Mouse (Mus musculus): Measurements from ENCODE around the gene Tle1. TPM values are rescaled to one million over a fixed set of nuclear protein-coding genes. Genes with fewer than 3 reads are reported as not detected.

The Tle1 gene
- 31.4 and 31.8 TPM in 2 replicates for polyA plus RNA-seq (2014; fragmentation: Nextera tagmentation; extraction: Ambion mirVana)

- H3K9me3 ChIP-seq (ENCODE audit: control insufficient read depth, low read length): no peaks in the 10 kb centered on the region
- ATAC-seq (ENCODE audit: insufficient number of reproducible peaks, low FRiP score, low TSS enrichment, low read depth) (peak; percentile 96), DNase-seq (ENCODE audit: low spot score) (peak; percentile 98)
- peak within 1 kb of the TSS; percentile 86 for H3K4me3 ChIP-seq (ENCODE audit: low read depth, low read length)
- H3K4me1 ChIP-seq (ENCODE audit: control insufficient read depth, insufficient read depth, low read length): peaks cover 18% of the 10 kb centered on the region
- H3K9ac ChIP-seq (ENCODE audit: low read length): peak within 1 kb of the TSS; percentile 89
- peak within 1 kb of the TSS; percentile 93 for H3K27ac ChIP-seq (replicated peaks; ENCODE audit: low read depth, low read length)
- H3K4me2 ChIP-seq (ENCODE audit: low read depth, severe bottlenecking): peak within 1 kb of the TSS; percentile 67
- under 1% methylated on average over 107 of the region's 107 CpGs for WGBS
- no peaks in the 10 kb centered on the region for H3K27me3 ChIP-seq (ENCODE audit: control insufficient read depth, insufficient read depth, low read length)
- no peaks in the 10 kb centered on the region for H3K36me3 ChIP-seq (ENCODE audit: control insufficient read depth, insufficient read depth, low read length)
Observed at GRCm38 (mm10) chr4:72200559-72201409, at the start of gene Tle1. TSS of gene Tle1 (minus strand) at chr4:72200919.

- no peak for ATAC-seq (ENCODE audit: insufficient number of reproducible peaks, low FRiP score, low TSS enrichment, low read depth)
- H3K27ac ChIP-seq (replicated peaks; ENCODE audit: low read depth, low read length): no peak overlapping the region
Observed at GRCm38 (mm10) chr4:72233584-72234219, 33.0 kb upstream of the Tle1 start.

GRCm38 (mm10) chr4:72232206-72232605 is 31.5 kb upstream of the Tle1 start:
- no peaks in the 10 kb centered on the region for H3K27me3 ChIP-seq (ENCODE audit: control insufficient read depth, insufficient read depth, low read length)
- H3K4me2 ChIP-seq (ENCODE audit: low read depth, severe bottlenecking): no peak overlapping the region
- ATAC-seq (ENCODE audit: insufficient number of reproducible peaks, low FRiP score, low TSS enrichment, low read depth) (no peak), DNase-seq (ENCODE audit: low spot score) (no peak)
- no peaks in the 10 kb centered on the region for H3K9me3 ChIP-seq (ENCODE audit: control insufficient read depth, low read length)
- WGBS: 81% methylated on average over 3 of the region's 3 CpGs
- H3K9ac ChIP-seq (ENCODE audit: low read length): no peak overlapping the region
- H3K36me3 ChIP-seq (ENCODE audit: control insufficient read depth, insufficient read depth, low read length): no peaks in the 10 kb centered on the region
- no peaks in the 10 kb centered on the region for H3K4me1 ChIP-seq (ENCODE audit: control insufficient read depth, insufficient read depth, low read length)
- no peak overlapping the region for H3K4me3 ChIP-seq (ENCODE audit: low read depth, low read length)
- H3K27ac ChIP-seq (replicated peaks; ENCODE audit: low read depth, low read length): no peak overlapping the region

More at GRCm38 (mm10) chr4:72233584-72234219, 33.0 kb upstream of the Tle1 start:
- no peak overlapping the region for H3K9ac ChIP-seq (ENCODE audit: low read length)
- no peak overlapping the region for H3K4me2 ChIP-seq (ENCODE audit: low read depth, severe bottlenecking)
- 63% methylated on average over 4 of the region's 4 CpGs for WGBS
- H3K4me3 ChIP-seq (ENCODE audit: low read depth, low read length): no peak overlapping the region
- H3K36me3 ChIP-seq (ENCODE audit: control insufficient read depth, insufficient read depth, low read length): no peaks in the 10 kb centered on the region
- H3K4me1 ChIP-seq (ENCODE audit: control insufficient read depth, insufficient read depth, low read length): no peaks in the 10 kb centered on the region
- H3K27me3 ChIP-seq (ENCODE audit: control insufficient read depth, insufficient read depth, low read length): no peaks in the 10 kb centered on the region
- no peaks in the 10 kb centered on the region for H3K9me3 ChIP-seq (ENCODE audit: control insufficient read depth, low read length)
- no peak for DNase-seq (ENCODE audit: low spot score)

- DNase-seq (ENCODE audit: low spot score) (no peak), ATAC-seq (ENCODE audit: insufficient number of reproducible peaks, low FRiP score, low TSS enrichment, low read depth) (no peak)
- Histone ChIP-seq H3K4me3 (ENCODE audit: low read depth, low read length) (no peak overlapping the region), H3K4me1 (ENCODE audit: control insufficient read depth, insufficient read depth, low read length) (no peaks in the 10 kb centered on the region), H3K36me3 (ENCODE audit: control insufficient read depth, insufficient read depth, low read length) (no peaks in the 10 kb centered on the region), H3K27ac (replicated peaks; ENCODE audit: low read depth, low read length) (no peak overlapping the region), H3K4me2 (ENCODE audit: low read depth, severe bottlenecking) (no peak overlapping the region), H3K9me3 (ENCODE audit: control insufficient read depth, low read length) (no peaks in the 10 kb centered on the region), H3K9ac (ENCODE audit: low read length) (no peak overlapping the region), H3K27me3 (ENCODE audit: control insufficient read depth, insufficient read depth, low read length) (no peaks in the 10 kb centered on the region)
Observed at GRCm38 (mm10) chr4:72230832-72231231, 30.1 kb upstream of the Tle1 start.

- Histone ChIP-seq H3K9ac (ENCODE audit: low read length) (no peak overlapping the region), H3K27ac (replicated peaks; ENCODE audit: low read depth, low read length) (no peak overlapping the region), H3K9me3 (ENCODE audit: control insufficient read depth, low read length) (no peaks in the 10 kb centered on the region), H3K4me3 (ENCODE audit: low read depth, low read length) (no peak overlapping the region), H3K4me1 (ENCODE audit: control insufficient read depth, insufficient read depth, low read length) (no peaks in the 10 kb centered on the region), H3K27me3 (ENCODE audit: control insufficient read depth, insufficient read depth, low read length) (no peaks in the 10 kb centered on the region), H3K36me3 (ENCODE audit: control insufficient read depth, insufficient read depth, low read length) (no peaks in the 10 kb centered on the region), H3K4me2 (ENCODE audit: low read depth, severe bottlenecking) (no peak overlapping the region)
- DNase-seq (ENCODE audit: low spot score) (no peak), ATAC-seq (ENCODE audit: insufficient number of reproducible peaks, low FRiP score, low TSS enrichment, low read depth) (no peak)
- WGBS: 95% methylated on average over 3 of the region's 3 CpGs
Observed at GRCm38 (mm10) chr4:72221629-72222028, 20.9 kb upstream of the Tle1 start.

- DNase-seq (ENCODE audit: low spot score) (peak; percentile 57), ATAC-seq (ENCODE audit: insufficient number of reproducible peaks, low FRiP score, low TSS enrichment, low read depth) (no peak)
- Histone ChIP-seq H3K4me3 (ENCODE audit: low read depth, low read length) (no peak overlapping the region; the same call in 1 of the 2 replicates), H3K36me3 (ENCODE audit: control insufficient read depth, insufficient read depth, low read length) (no peaks in the 10 kb centered on the region), H3K4me1 (ENCODE audit: control insufficient read depth, insufficient read depth, low read length) (peaks cover 7% of the 10 kb centered on the region; the same call in 1 of the 2 replicates), H3K4me2 (ENCODE audit: low read depth, severe bottlenecking) (peak overlapping the region; percentile 51; the same call in 1 of the 2 replicates), H3K27ac (replicated peaks; ENCODE audit: low read depth, low read length) (no peak overlapping the region), H3K27me3 (ENCODE audit: control insufficient read depth, insufficient read depth, low read length) (no peaks in the 10 kb centered on the region), H3K9ac (ENCODE audit: low read length) (no peak overlapping the region), H3K9me3 (ENCODE audit: control insufficient read depth, low read length) (no peaks in the 10 kb centered on the region)
- WGBS: 4% methylated on average over 6 of the region's 6 CpGs
Observed at GRCm38 (mm10) chr4:72204420-72205045, 3.8 kb upstream of the Tle1 start.

GRCm38 (mm10) chr4:72201521-72201991 is 837 bp upstream of the Tle1 start:
- Histone ChIP-seq H3K9me3 (ENCODE audit: control insufficient read depth, low read length) (no peaks in the 10 kb centered on the region), H3K27ac (replicated peaks; ENCODE audit: low read depth, low read length) (peak overlapping the region; percentile 85), H3K27me3 (ENCODE audit: control insufficient read depth, insufficient read depth, low read length) (no peaks in the 10 kb centered on the region), H3K36me3 (ENCODE audit: control insufficient read depth, insufficient read depth, low read length) (no peaks in the 10 kb centered on the region), H3K4me2 (ENCODE audit: low read depth, severe bottlenecking) (peak overlapping the region; percentile 67), H3K4me3 (ENCODE audit: low read depth, low read length) (peak overlapping the region; percentile 54), H3K4me1 (ENCODE audit: control insufficient read depth, insufficient read depth, low read length) (peaks cover 14% of the 10 kb centered on the region), H3K9ac (ENCODE audit: low read length) (peak overlapping the region; percentile 51)
- DNase-seq (ENCODE audit: low spot score) (peak; percentile 79), ATAC-seq (ENCODE audit: insufficient number of reproducible peaks, low FRiP score, low TSS enrichment, low read depth) (no peak; the same call in 1 of the 2 replicates)
- WGBS: under 1% methylated on average over 24 of the region's 24 CpGs
